Mouse (Mus musculus) brain, adult 2 months (tissue): ENCODE data around the gene Hspa1a.
"Not testable (repeated sequence)": the region's sequence is repeated elsewhere in the genome, so short reads cannot be mapped to it uniquely, and the experiment has no call there.

Experiments
- DNase-seq: peaks from one replicate; pipeline ENCODE4 v3.0.0; 2011; ENCODE audit warnings: low read depth, low spot score

The Hspa1a gene

GRCm38 (mm10) chr17:34969822-34970221 is 2.1 kb downstream of the Hspa1a start, which contains the start of gene Gm20481:
Gm20481 (plus strand) TSS chr17:34969912.
- not testable (repeated sequence) for DNase-seq

GRCm38 (mm10) chr17:34965627-34966026 is 6.3 kb downstream of the Hspa1a start:
- no peak for DNase-seq

GRCm38 (mm10) chr17:34964640-34965049 is 7.3 kb downstream of the Hspa1a start:
- no peak for DNase-seq

- DNase-seq: no peak
Measured at GRCm38 (mm10) chr17:34962841-34963240, 9.1 kb downstream of the Hspa1a start.

GRCm38 (mm10) chr17:34962125-34962524 is 9.8 kb downstream of the Hspa1a start:
- peak; percentile 42 for DNase-seq

- DNase-seq: peak; percentile 66
Measured at GRCm38 (mm10) chr17:34960702-34961493, 11.1 kb downstream of the Hspa1a start.

- DNase-seq: no peak
Measured at GRCm38 (mm10) chr17:34959881-34960515, 12.0 kb downstream of the Hspa1a start.

GRCm38 (mm10) chr17:34959130-34959778 is 12.7 kb downstream of the Hspa1a start, which contains the start of gene Hspa1b:
Hspa1b (minus strand) TSS chr17:34959238.
- DNase-seq: peak; percentile 80

- not testable (repeated sequence) for DNase-seq
Measured at GRCm38 (mm10) chr17:34958734-34959129, 13.2 kb downstream of the Hspa1a start.

- not testable (repeated sequence) for DNase-seq
Measured at GRCm38 (mm10) chr17:34957966-34958365, 14.0 kb downstream of the Hspa1a start.

GRCm38 (mm10) chr17:34957291-34957690 is 14.7 kb downstream of the Hspa1a start:
- DNase-seq: not testable (repeated sequence)

- no peak for DNase-seq
Measured at GRCm38 (mm10) chr17:34956340-34956739, 15.6 kb downstream of the Hspa1a start.

GRCm38 (mm10) chr17:34955884-34956283 is 16.1 kb downstream of the Hspa1a start:
- no peak for DNase-seq

GRCm38 (mm10) chr17:34954831-34955230 is 17.1 kb downstream of the Hspa1a start:
- no peak for DNase-seq

GRCm38 (mm10) chr17:34953904-34954303 is 18.1 kb downstream of the Hspa1a start:
- no peak for DNase-seq

- DNase-seq: no peak
Measured at GRCm38 (mm10) chr17:34953258-34953657, 18.7 kb downstream of the Hspa1a start.

- peak; percentile 85 for DNase-seq
Measured at GRCm38 (mm10) chr17:34952378-34953040, 19.4 kb downstream of the Hspa1a start.

GRCm38 (mm10) chr17:34951636-34952377 is 20.1 kb downstream of the Hspa1a start:
- DNase-seq: peak; percentile 53

- DNase-seq: no peak
Measured at GRCm38 (mm10) chr17:34950514-34951455, 21.2 kb downstream of the Hspa1a start.

GRCm38 (mm10) chr17:34949553-34949969 is 22.4 kb downstream of the Hspa1a start:
- DNase-seq: no peak
